Mouse (Mus musculus): ENCODE results near the gene Kif17. TPM values are rescaled to one million over a fixed set of nuclear protein-coding genes. Genes with fewer than 3 reads are reported as not detected.

Kif17 gene
- total and polyA plus RNA-seq, 3 experiments, result 0.54 to 2.5 TPM; not detected in 1

DNA sequence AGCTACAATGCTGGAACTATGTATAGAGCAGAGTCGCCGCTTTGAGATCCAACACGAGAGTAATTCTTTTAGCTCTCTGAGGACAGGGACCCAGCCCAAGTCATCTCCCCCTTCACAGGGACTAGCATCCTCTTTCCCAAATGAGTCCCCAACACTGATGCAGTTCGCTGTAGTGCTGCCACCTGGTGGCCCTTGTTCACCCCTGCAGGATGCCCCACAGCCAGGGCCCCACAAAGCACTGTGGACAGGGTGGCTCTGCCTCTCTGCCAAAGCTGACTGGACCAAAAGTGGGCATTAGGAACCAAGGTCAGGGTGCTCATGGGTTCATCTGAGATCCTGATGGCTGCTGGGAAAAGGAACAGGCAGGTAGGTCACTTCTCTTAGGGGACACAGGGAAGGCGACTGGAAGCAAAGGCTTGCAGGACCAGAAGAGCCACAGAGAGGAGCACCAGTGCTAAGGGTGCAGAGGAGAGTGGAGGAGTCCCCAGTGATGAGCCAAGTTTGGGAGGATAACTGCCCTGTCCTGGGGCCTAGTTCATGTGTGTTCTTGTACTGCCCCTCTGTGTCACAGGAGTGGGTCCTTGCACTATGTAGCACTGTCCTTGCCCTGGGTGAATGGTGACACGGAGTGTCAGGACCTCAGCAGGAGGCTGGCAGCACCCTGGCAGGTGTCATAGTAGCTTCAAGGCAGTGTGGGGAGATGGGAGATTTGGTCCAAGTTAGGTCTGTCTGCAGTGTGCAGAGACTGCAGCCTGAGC, 68.5 kb downstream of the Kif17 start:
- Histone ChIP-seq H3K9ac (ENCODE audit: control insufficient read depth, low read depth, low read length, poor library complexity, severe bottlenecking) (no peak overlapping the region), H3K79me2 (ENCODE audit: control insufficient read depth, insufficient read depth, low read length, poor library complexity) (no peaks in the 10 kb centered on the region), H3K9me3 (replicated peaks; ENCODE audit: insufficient read depth, low read length) (no peaks in the 10 kb centered on the region), H3K27me3 (ENCODE audit: control insufficient read depth in 1 of 2, insufficient read depth in 2 of 2, low read length in 2 of 2) (no peaks in the 10 kb centered on the region), H3K27ac (ENCODE audit: control insufficient read depth, low read depth, low read length) (no peak overlapping the region), H3K36me3 (ENCODE audit: control insufficient read depth in 1 of 2, insufficient read depth in 2 of 2, low read length in 2 of 2) (no peaks in the 10 kb centered on the region), H3K4me1 (ENCODE audit: control insufficient read depth in 1 of 2, insufficient read depth in 2 of 2, low read length in 2 of 2) (no peaks in the 10 kb centered on the region), H3K4me3 (ENCODE audit: control insufficient read depth in 1 of 2, insufficient read depth in 1 of 2, low read depth in 2 of 2, low read length in 2 of 2) (no peak overlapping the region)
- no peak for TF ChIP-seq ZC3H11A (IDR thresholded peaks at IDR 0.05; ENCODE audit: low read depth, low read length)
- no peak for TF ChIP-seq EP300 (IDR thresholded peaks at IDR 0.05; ENCODE audit: low read depth in 1 of 2, low read length in 2 of 2)
- TF ChIP-seq SMC3 (IDR thresholded peaks at IDR 0.05; ENCODE audit: low read depth, low read length), result peak; percentile 78
- peak; percentile 78 to 93 (median 83) for TF ChIP-seq CTCF (IDR thresholded peaks at IDR 0.05 in 2 of 3, conservative IDR thresholded peaks at IDR 0.05 in 1 of 3; ENCODE audit: control insufficient read depth in 1 of 3, insufficient read depth in 1 of 3, low read depth in 2 of 3, low read length in 3 of 3, poor library complexity in 1 of 3, severe bottlenecking in 1 of 3)
- TF ChIP-seq RAD21 (IDR thresholded peaks at IDR 0.05; ENCODE audit: low read depth, low read length), result peak; percentile 38
- no peak for TF ChIP-seq JUND (IDR thresholded peaks at IDR 0.05; ENCODE audit: low read depth, low read length)
- peak; percentile 70 for DNase-seq (ENCODE audit: low read depth, low spot score)

- Histone ChIP-seq H3K9ac (ENCODE audit: control insufficient read depth, low read depth, low read length, poor library complexity, severe bottlenecking) (no peak overlapping the region), H3K27ac (ENCODE audit: control insufficient read depth, low read depth, low read length) (no peak overlapping the region), H3K27me3 (ENCODE audit: control insufficient read depth in 1 of 2, insufficient read depth in 2 of 2, low read length in 2 of 2) (no peaks in the 10 kb centered on the region), H3K9me3 (replicated peaks; ENCODE audit: insufficient read depth, low read length) (no peaks in the 10 kb centered on the region), H3K79me2 (ENCODE audit: control insufficient read depth, insufficient read depth, low read length, poor library complexity) (no peaks in the 10 kb centered on the region), H3K4me3 (ENCODE audit: control insufficient read depth in 1 of 2, insufficient read depth in 1 of 2, low read depth in 2 of 2, low read length in 2 of 2) (no peak overlapping the region), H3K4me1 (ENCODE audit: control insufficient read depth in 1 of 2, insufficient read depth in 2 of 2, low read length in 2 of 2) (no peaks in the 10 kb centered on the region), H3K36me3 (ENCODE audit: control insufficient read depth in 1 of 2, insufficient read depth in 2 of 2, low read length in 2 of 2) (no peaks in the 10 kb centered on the region)
- DNase-seq (ENCODE audit: low read depth, low spot score), result peak; percentile 86
- TF ChIP-seq SIN3A (IDR thresholded peaks at IDR 0.05; ENCODE audit: low read length) (peak; percentile 50; the same call in 1 of the 2 replicates), RAD21 (IDR thresholded peaks at IDR 0.05; ENCODE audit: low read depth, low read length) (peak; percentile 84), TCF12 (IDR thresholded peaks at IDR 0.05; ENCODE audit: low read depth, low read length) (no peak), CTCF (IDR thresholded peaks at IDR 0.05 in 2 of 3, conservative IDR thresholded peaks at IDR 0.05 in 1 of 3; ENCODE audit: control insufficient read depth in 1 of 3, insufficient read depth in 1 of 3, low read depth in 2 of 3, low read length in 3 of 3, poor library complexity in 1 of 3, severe bottlenecking in 1 of 3) (peak in 2 of 3 experiments; percentile 99; a peak in 5 of 6 replicates), TBP (IDR thresholded peaks at IDR 0.05; ENCODE audit: low read depth, low read length) (0 out of 2 replicates have a peak, but pooled peaks have one; percentile 33), USF1 (IDR thresholded peaks at IDR 0.05; ENCODE audit: low read depth, low read length) (no peak), NRF1 (IDR thresholded peaks at IDR 0.05; ENCODE audit: insufficient read depth, low read depth, low read length, poor library complexity, severe bottlenecking) (no peak), EP300 (IDR thresholded peaks at IDR 0.05; ENCODE audit: low read depth in 1 of 2, low read length in 2 of 2) (no peak; a peak in 1 of 4 replicates), MAX (IDR thresholded peaks at IDR 0.05; ENCODE audit: low read length) (no peak), JUND (IDR thresholded peaks at IDR 0.05; ENCODE audit: low read depth, low read length) (0 out of 2 replicates have a peak, but pooled peaks have one; percentile 37), MYC (IDR thresholded peaks at IDR 0.05; ENCODE audit: low read depth, low read length) (no peak), HCFC1 (IDR thresholded peaks at IDR 0.05; ENCODE audit: low read depth, low read length) (0 out of 2 replicates have a peak, but pooled peaks have one; percentile 20), ZNF384 (IDR thresholded peaks at IDR 0.05; ENCODE audit: low read depth, low read length) (0 out of 2 replicates have a peak, but pooled peaks have one; percentile 22), ZC3H11A (IDR thresholded peaks at IDR 0.05; ENCODE audit: low read depth, low read length) (peak; percentile 73), ZMIZ1 (IDR thresholded peaks at IDR 0.05; ENCODE audit: low read depth, low read length) (no peak), SMC3 (IDR thresholded peaks at IDR 0.05; ENCODE audit: low read depth, low read length) (peak; percentile 95), CHD2 (IDR thresholded peaks at IDR 0.05; ENCODE audit: low read length) (no peak), E2F4 (IDR thresholded peaks at IDR 0.05; ENCODE audit: borderline replicate concordance, low read depth, low read length) (no peak)
These were observed 69.3 kb downstream of the Kif17 start for GRCm38 (mm10) chr4:138319508-138319907.

All from MEL (cell line).